Mouse (Mus musculus) hindbrain, embryonic 13.5 days (tissue): ENCODE results near the gene Shc3. TPM values are rescaled to one million over a fixed set of nuclear protein-coding genes. Genes with fewer than 3 reads are reported as not detected.

Experiments used
- ATAC-seq: fragments of 200-750 bp; cut with Nextera tagmentation; 2 replicates; pipeline ENCODE4 v1.8.0; 2017; ENCODE audit warnings: moderate TSS enrichment; ENCODE audit not compliant: low FRiP score
- H3K27ac ChIP-seq: fragments of 300-500 bp; sonication (generic); 2 replicates; pipeline ENCODE4 v1.5.1; 2015; ENCODE audit warnings: inconsistent platforms, mild to moderate bottlenecking, moderate library complexity
- H3K27me3 ChIP-seq: fragments of 300-500 bp; sonication (generic); 2 replicates; pipeline ENCODE4 v1.6.1; 2015; ENCODE audit warnings: mild to moderate bottlenecking, inconsistent platforms
- H3K36me3 ChIP-seq: fragments of 300-500 bp; sonication (generic); 2 replicates; pipeline ENCODE4 v1.6.1; 2015; ENCODE audit warnings: mild to moderate bottlenecking, inconsistent platforms
- H3K4me1 ChIP-seq: fragments of 300-500 bp; sonication (generic); replicated peaks from 2 replicates; pipeline ENCODE4 v1.6.1; 2015; ENCODE audit warnings: inconsistent platforms
- H3K4me2 ChIP-seq: fragments of 300-500 bp; sonication (generic); 2 replicates; pipeline ENCODE4 v1.6.1; 2015; ENCODE audit warnings: inconsistent platforms, mild to moderate bottlenecking, moderate library complexity
- H3K4me3 ChIP-seq: fragments of 300-500 bp; sonication (generic); 2 replicates; pipeline ENCODE4 v1.5.1; 2015; ENCODE audit warnings: mild to moderate bottlenecking, inconsistent platforms
- H3K9ac ChIP-seq: fragments of 300-500 bp; sonication (generic); 2 replicates; pipeline ENCODE4 v1.6.1; 2015; ENCODE audit warnings: mild to moderate bottlenecking, inconsistent platforms
- H3K9me3 ChIP-seq: fragments of 300-500 bp; sonication (generic); 2 replicates; pipeline ENCODE4 v1.6.1; 2016; ENCODE audit warnings: inconsistent platforms
- WGBS: fragments of 180-500 bp; shearing (Covaris S2); methylation state at CpG from one replicate; pipeline ENCODE4 v1.1.7; 2015; 5-methylcytosine and 5-hydroxymethylcytosine counted together
- polyA plus RNA-seq: library from polyadenylated mRNA; unstranded; fragments of >200 nt; fragmentation: Nextera tagmentation; extraction: Ambion mirVana; gene quantifications from 2 replicates; pipeline ENCODE4 v1.2.1, GENCODE M21; 2015

The Shc3 gene
- polyA plus RNA-seq, 1 experiment from 2014 or later = 4.2 TPM

DNA sequence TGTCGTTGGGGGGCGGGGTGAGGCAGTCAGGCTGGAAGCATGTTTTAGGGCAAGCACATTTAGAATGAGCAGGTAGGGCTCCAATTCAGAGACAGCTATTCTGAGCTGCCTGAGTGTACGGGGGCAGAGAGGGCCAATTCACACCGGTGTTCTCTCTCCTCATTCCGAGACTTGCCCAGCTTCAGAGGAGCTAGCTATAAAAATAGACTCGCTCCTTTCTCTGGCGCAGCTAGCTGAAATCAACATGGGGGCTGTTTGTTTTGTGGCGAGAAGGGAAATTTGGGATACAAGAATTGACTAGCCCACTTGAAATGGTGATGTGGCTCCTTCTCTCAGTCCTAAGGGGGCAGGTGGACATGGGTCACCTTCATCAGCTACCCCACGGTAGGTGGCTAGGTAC, 60.4 kb downstream of the Shc3 start:
- 95% methylated on average over 9 of the region's 9 CpGs for WGBS
- no peak overlapping the region for H3K9ac ChIP-seq
- no peaks in the 10 kb centered on the region for H3K9me3 ChIP-seq
- no peak overlapping the region for H3K4me3 ChIP-seq
- no peak overlapping the region for H3K4me2 ChIP-seq
- no peak overlapping the region for H3K27ac ChIP-seq
- H3K36me3 ChIP-seq = no peaks in the 10 kb centered on the region
- no peaks in the 10 kb centered on the region for H3K4me1 ChIP-seq
- H3K27me3 ChIP-seq = no peaks in the 10 kb centered on the region
- no peak for ATAC-seq

DNA sequence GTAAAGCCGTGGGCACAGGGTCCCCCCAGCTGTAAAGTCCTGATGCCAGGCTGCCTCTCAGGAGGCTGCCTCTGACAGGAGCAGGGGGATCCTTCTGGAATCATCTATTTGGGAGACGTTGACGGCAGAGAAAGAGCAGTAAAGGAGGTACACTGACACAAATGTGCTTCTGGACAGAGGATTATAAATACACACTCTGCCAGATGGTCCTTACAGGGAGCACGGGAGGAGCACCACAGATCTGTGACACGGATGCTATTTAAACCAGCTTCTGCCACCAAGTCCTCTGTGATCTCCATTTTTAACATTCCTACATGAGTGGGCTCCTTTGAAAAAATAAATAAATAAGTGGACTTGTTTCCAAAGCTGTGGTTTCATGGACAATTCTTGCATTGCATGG, 63.5 kb downstream of the Shc3 start:
- Histone ChIP-seq H3K9ac (no peak overlapping the region), H3K9me3 (no peaks in the 10 kb centered on the region), H3K27ac (no peak overlapping the region), H3K4me2 (no peak overlapping the region), H3K4me3 (no peak overlapping the region), H3K4me1 (no peaks in the 10 kb centered on the region), H3K27me3 (no peaks in the 10 kb centered on the region), H3K36me3 (no peaks in the 10 kb centered on the region)
- WGBS = 83% methylated on average over 5 of the region's 5 CpGs
- ATAC-seq = no peak

DNA sequence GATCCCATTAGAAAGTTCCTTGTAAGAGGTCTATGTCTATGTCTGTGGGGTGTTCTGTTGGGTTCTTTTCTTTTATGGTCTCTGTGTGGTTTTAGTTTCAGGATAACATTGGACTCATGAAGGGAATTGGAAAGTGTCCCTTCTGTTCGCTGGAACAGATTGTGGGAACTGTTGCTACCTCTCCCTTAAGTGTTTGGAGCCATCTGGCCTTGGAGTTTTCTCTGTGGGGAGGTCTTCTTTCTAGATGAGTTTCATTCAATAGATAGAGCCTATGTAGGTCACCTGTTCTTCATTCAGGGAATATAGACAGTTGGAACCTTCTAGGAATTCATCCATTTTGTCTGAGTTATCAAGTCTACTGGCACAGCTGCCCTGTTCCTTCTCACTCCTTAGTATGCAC, 69.5 kb downstream of the Shc3 start:
- Histone ChIP-seq H3K4me3 (no peak overlapping the region), H3K9ac (no peak overlapping the region), H3K27me3 (no peaks in the 10 kb centered on the region), H3K9me3 (no peaks in the 10 kb centered on the region), H3K4me2 (no peak overlapping the region), H3K27ac (no peak overlapping the region), H3K36me3 (no peaks in the 10 kb centered on the region), H3K4me1 (no peaks in the 10 kb centered on the region)
- no peak for ATAC-seq
- 85% methylated on average over 1 of the region's 1 CpGs for WGBS

DNA sequence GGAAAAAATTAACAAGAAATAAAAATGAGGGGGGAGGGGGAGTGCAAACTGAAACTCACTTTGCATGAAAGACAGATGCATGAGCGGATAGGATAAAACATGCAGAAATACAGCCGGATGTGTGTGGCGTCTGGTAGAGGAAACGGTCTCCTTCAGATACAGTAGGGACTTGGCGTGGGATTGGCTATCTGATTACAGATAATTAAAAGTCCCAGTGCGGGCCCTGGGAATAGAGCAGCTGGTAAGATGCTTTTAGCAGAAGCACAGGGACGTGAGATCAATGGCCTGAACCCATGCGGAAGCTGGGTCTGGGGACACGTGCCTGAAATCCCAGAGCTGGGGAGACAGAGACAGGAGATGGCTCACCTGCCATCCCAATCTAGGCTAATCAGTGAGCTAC, 75.5 kb downstream of the Shc3 start:
- Histone ChIP-seq H3K9ac (no peak overlapping the region), H3K36me3 (no peaks in the 10 kb centered on the region), H3K4me3 (no peak overlapping the region), H3K4me1 (no peaks in the 10 kb centered on the region), H3K27ac (no peak overlapping the region), H3K9me3 (no peaks in the 10 kb centered on the region), H3K4me2 (no peak overlapping the region), H3K27me3 (no peaks in the 10 kb centered on the region)
- 83% methylated on average over 9 of the region's 9 CpGs for WGBS
- no peak for ATAC-seq

DNA sequence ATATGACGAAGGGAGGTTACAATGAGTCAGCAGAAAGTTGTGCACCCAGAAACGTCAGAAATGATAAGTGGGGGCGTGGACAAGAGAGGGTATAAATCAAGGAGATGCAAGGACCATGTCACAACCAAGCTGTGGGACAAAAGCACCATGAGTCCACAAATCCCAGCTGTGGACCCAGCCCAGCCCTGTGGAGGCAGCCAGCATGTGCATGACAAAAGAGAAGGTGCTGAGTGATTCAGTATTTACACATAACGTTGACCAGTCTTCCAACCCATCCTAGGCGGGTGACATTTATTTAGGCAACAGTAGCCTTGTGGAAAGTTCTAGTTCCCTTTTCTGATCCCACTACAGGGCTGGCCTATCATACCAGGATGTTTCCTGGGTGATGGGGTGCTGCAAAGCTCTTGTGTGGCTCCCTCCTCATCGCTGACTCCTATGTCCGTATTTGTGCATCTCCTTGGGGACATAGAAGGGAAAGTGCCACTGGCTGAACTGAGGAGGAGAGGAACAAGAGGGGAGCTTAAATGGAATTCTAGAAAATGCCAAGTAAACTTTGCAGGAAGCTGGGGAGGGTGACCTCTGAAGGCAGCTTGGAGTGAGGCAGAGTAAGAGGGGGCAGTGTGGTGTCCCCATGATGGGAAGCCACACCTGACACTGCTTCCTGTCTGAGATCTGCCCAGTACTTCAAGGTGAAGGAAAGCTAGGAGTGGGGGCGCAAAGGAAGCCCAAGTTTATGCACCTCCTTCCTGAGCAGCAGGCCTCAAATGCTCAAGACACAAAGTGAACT, 77.4 kb downstream of the Shc3 start:
- Histone ChIP-seq H3K27me3 (no peaks in the 10 kb centered on the region), H3K27ac (no peak overlapping the region), H3K4me3 (no peak overlapping the region), H3K9me3 (no peaks in the 10 kb centered on the region), H3K4me1 (no peaks in the 10 kb centered on the region), H3K4me2 (no peak overlapping the region), H3K36me3 (no peaks in the 10 kb centered on the region), H3K9ac (no peak overlapping the region)
- no peak for ATAC-seq
- 72% methylated on average over 8 of the region's 8 CpGs for WGBS

DNA sequence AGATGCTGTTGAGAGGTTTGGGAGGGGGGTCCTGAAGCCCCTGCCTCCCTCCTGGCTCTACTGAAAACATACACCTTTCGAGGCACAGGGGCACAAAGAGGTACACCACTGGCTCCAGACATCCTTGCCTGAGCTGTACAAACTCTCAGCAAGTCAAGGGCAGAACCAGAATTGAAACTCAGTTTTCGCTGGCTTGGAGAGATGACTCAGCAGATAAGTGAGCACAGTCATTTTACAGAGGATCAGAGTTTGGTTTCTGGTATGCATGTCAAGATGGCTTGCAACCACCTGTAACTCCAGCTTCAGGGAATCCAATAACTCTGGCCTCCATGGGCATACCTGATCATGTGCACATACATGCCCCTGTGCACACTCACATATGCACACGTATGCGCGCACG, 79.0 kb downstream of the Shc3 start:
- no peak for ATAC-seq
- whole genome bisulfite sequencing = 90% methylated on average over 6 of the region's 6 CpGs
- no peaks in the 10 kb centered on the region for H3K4me1 ChIP-seq

DNA sequence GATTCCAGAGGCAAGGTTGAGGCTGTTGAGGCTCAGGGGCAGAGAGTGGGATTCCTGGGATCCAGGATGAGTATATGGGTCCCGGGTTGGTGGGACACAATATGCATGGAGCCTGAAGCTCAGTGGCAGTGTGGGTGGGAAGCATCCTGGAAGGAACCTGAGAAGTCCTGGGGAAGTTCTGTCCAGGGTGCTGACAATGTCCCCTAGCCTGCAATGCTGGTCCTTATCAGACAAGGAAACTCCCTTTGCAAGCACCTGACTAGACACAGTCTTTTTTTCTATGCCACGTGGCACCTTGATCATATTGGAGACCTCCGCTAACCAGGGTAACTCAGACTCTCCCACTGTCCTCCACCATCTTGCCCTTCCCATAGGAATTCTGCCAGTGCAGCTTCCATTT, 80.3 kb downstream of the Shc3 start:
- Histone ChIP-seq H3K4me1 (no peaks in the 10 kb centered on the region), H3K9ac (no peak overlapping the region), H3K27ac (no peak overlapping the region), H3K4me2 (no peak overlapping the region), H3K9me3 (no peaks in the 10 kb centered on the region), H3K4me3 (no peak overlapping the region), H3K27me3 (no peaks in the 10 kb centered on the region), H3K36me3 (no peaks in the 10 kb centered on the region)
- 87% methylated on average over 3 of the region's 3 CpGs for WGBS
- no peak for ATAC-seq

More for the DNA sequence above, 79.0 kb downstream of the Shc3 start:
- no peak overlapping the region for H3K4me3 ChIP-seq
- H3K27ac ChIP-seq = no peak overlapping the region
- H3K27me3 ChIP-seq = no peaks in the 10 kb centered on the region
- no peaks in the 10 kb centered on the region for H3K9me3 ChIP-seq
- H3K9ac ChIP-seq = no peak overlapping the region
- H3K36me3 ChIP-seq = no peaks in the 10 kb centered on the region
- H3K4me2 ChIP-seq = no peak overlapping the region

DNA sequence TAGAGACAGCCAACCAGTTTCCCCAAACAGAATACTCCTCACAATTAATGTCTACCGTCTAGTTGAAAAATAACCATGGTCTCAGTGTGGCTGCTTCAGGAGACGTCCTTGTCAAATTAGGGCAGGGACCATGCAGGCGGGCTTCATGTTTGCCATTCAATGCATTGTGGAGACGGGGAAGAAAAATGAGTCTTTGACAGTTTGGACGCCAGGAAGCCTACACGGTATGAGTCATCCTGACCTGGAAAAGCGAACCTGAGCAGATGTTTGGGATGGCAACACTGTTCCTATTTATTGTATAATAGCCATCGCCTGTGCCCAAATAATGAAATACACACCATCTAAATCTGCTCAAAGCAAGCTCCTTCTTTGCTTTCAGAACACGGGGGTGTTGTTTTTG, 83.9 kb downstream of the Shc3 start:
- Histone ChIP-seq H3K27me3 (no peaks in the 10 kb centered on the region), H3K4me3 (no peak overlapping the region), H3K4me1 (no peaks in the 10 kb centered on the region), H3K9ac (no peak overlapping the region), H3K4me2 (no peak overlapping the region), H3K36me3 (no peaks in the 10 kb centered on the region), H3K27ac (no peak overlapping the region), H3K9me3 (no peaks in the 10 kb centered on the region)
- 71% methylated on average over 9 of the region's 9 CpGs for WGBS
- no peak for ATAC-seq

DNA sequence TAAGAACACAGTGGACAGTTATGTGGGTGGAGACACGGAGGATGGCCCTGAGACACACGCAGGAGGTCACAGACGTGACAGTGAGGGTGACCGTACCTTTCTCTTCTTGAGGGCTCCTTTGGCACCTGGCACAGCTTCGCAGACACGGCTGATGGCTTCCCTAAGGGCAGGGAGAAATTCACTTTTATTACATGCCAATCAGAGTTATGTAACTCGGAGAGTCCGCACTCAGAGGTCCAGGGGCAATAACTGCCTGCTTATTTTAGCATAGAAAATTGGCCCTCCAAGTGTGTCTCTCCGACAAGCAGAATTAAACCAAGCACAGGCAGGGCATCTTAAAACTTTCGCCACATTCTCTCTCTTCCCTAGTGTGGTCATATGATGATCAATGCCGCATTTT, 86.4 kb downstream of the Shc3 start:
- Histone ChIP-seq H3K27ac (no peak overlapping the region), H3K4me2 (no peak overlapping the region), H3K27me3 (no peaks in the 10 kb centered on the region), H3K9ac (no peak overlapping the region), H3K9me3 (no peaks in the 10 kb centered on the region), H3K4me1 (no peaks in the 10 kb centered on the region), H3K4me3 (no peak overlapping the region), H3K36me3 (no peaks in the 10 kb centered on the region)
- 95% methylated on average over 11 of the region's 11 CpGs for WGBS
- no peak for ATAC-seq

DNA sequence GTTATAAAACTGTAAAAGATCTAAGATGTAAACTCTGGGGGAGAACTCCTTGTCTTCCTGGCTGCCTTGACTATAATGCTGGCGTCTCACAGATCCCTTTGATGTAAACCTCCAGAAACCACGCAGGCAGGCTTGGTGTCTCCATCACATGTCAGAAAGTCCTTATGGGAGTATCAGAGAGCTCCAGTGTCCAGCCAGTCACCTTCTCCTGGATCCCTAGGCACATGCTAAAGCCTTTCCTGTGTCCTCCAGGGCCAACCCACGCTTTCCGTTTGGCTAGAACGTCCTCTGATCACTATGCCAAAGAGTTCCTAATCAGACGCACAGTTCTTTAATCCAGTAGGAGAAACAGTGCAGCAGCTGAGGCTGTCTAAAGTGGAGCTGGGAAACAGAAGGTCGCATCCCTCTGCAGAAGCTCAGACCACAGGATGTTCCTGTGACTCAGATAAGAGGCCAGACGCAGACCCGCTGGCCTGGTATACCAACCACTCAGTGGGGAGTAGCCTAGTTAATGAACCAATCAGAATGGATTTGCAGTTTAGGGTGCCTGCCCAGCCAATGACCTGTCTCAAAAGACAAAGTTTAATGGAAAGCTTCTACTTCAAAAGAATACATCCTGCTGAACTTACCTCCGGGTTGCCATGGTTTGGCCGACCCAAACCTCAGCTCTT, 88.7 kb downstream of the Shc3 start:
- Histone ChIP-seq H3K27ac (no peak overlapping the region), H3K9me3 (no peaks in the 10 kb centered on the region), H3K27me3 (no peaks in the 10 kb centered on the region), H3K4me3 (no peak overlapping the region), H3K4me1 (no peaks in the 10 kb centered on the region), H3K36me3 (no peaks in the 10 kb centered on the region), H3K4me2 (no peak overlapping the region), H3K9ac (no peak overlapping the region)
- WGBS = 87% methylated on average over 11 of the region's 11 CpGs
- ATAC-seq = no peak

DNA sequence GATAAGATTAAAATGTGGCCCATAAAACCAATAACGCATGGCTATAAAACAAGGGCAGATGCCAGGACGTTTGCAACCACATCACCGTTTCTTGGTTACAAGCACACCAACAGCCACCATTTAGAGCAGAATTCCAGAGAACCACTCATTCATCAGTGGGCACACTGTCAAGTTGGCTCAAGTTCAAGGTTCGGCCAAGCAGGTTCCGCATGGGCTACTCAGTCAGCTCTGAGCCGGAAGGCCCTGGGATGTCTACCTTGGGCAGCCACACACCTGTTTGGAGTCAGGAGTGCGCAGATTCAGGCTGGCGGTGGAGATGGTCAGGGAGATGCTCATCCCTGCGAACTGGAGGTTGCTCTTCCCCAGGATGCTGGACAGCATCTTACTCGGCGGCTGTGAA, 89.4 kb downstream of the Shc3 start:
- H3K9me3 ChIP-seq = no peaks in the 10 kb centered on the region
- no peak overlapping the region for H3K4me3 ChIP-seq
- H3K9ac ChIP-seq = no peak overlapping the region
- ATAC-seq = no peak
- no peaks in the 10 kb centered on the region for H3K36me3 ChIP-seq
- H3K27ac ChIP-seq = no peak overlapping the region
- no peak overlapping the region for H3K4me2 ChIP-seq
- H3K27me3 ChIP-seq = no peaks in the 10 kb centered on the region
- H3K4me1 ChIP-seq = no peaks in the 10 kb centered on the region
- WGBS = 82% methylated on average over 11 of the region's 11 CpGs

DNA sequence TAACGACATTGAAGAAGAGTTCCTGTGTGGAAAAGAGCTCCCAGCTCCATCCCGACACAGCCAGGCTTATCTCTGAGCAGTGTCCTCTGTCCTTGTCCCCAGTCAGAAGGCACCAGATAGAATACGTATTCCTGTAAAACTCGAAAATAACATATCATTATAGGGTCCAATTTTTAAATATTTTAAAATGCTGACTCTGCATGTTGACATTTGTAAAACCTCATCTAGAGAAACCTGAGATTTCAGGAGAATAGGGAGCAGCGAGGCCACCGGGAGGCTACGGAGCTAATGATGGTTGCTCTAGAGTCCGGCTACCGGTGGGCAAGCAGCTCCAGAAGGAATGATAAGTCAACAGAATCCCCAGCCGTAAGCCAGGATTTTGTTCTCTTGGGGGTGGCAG, 92.2 kb downstream of the Shc3 start:
- no peak for ATAC-seq
- no peaks in the 10 kb centered on the region for H3K9me3 ChIP-seq
- no peak overlapping the region for H3K4me3 ChIP-seq
- H3K27ac ChIP-seq = no peak overlapping the region
- H3K9ac ChIP-seq = no peak overlapping the region
- no peak overlapping the region for H3K4me2 ChIP-seq
- 86% methylated on average over 10 of the region's 10 CpGs for WGBS
- H3K36me3 ChIP-seq = no peaks in the 10 kb centered on the region
- no peaks in the 10 kb centered on the region for H3K27me3 ChIP-seq
- H3K4me1 ChIP-seq = no peaks in the 10 kb centered on the region

DNA sequence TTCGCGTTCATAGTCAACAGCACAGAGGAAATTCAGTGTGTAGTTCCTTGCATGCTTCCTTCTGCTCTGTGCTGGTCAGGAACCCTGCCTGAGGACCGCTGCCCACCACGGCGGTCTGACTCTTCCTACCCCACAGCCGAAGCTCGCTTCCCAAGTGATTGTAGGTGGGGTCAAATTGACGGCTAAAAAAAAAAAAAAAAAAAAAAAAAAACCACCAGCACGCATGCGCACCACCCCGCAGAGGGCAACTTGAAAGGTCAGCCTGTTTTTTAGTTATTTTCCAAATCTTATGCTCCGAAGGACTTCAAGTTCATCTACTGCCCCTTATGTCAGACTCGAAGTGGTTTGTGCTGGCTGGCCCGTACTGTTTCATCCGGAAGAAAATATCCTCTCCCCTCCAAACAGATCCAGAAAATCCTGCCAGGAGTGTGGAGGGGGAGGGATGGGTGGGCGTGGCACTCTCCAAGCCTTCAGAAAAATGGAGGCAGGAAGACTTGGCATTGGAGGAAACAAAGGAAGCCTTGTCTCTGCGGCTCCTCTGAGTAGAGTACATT, 100.4 kb downstream of the Shc3 start:
- H3K27ac ChIP-seq = no peak overlapping the region
- H3K9me3 ChIP-seq = no peaks in the 10 kb centered on the region
- H3K4me2 ChIP-seq = no peak overlapping the region
- no peak overlapping the region for H3K9ac ChIP-seq
- H3K36me3 ChIP-seq = no peaks in the 10 kb centered on the region
- 78% methylated on average over 17 of the region's 17 CpGs for WGBS
- H3K4me3 ChIP-seq = no peak overlapping the region
- no peak for ATAC-seq
- H3K27me3 ChIP-seq = no peaks in the 10 kb centered on the region
- 0 out of 2 replicates have a peak, but pooled peaks cover 5% of the 10 kb centered on the region for H3K4me1 ChIP-seq
